Mouse (Mus musculus) liver, adult 2 months (tissue): ENCODE results near the gene Cdc42ep2.
A peak's percentile ranks its signal among the peaks of the same experiment; 100 is the strongest.

ENCODE experiments used
- CTCF ChIP-seq: fragments of 200-500 bp; IDR thresholded peaks from 2 replicates; pipeline ENCODE4 v1.5.1; 2011; ENCODE audit warnings: low read depth, low read length, control low read depth
- POLR2A ChIP-seq: fragments of 200-500 bp; IDR thresholded peaks from 2 replicates; pipeline ENCODE4 v1.6.1; 2011; ENCODE audit warnings: low read length, control low read depth; ENCODE audit not compliant: insufficient read depth; ENCODE audit errors: extremely low read depth

DNA sequence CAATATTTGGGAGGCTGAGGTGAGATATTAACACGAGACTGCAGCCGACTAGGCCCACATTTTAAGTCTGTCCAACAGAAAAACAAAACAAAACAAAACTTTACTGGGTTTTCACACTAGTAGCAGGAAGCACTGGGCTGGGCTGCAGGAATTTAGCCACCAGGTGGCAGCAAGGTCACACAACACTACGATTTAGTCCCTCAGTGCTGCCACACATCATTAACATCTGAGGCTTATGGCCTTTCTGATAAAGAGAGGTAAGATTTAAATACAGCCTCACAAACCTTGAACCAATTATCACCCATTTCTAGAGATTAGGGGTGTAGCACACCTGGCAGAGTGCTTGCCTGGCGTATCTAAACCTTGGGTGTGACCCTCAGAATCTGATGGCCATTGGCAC, 40.7 kb upstream of the Cdc42ep2 start:
- peak; percentile 89 for TF ChIP-seq CTCF
- TF ChIP-seq POLR2A = no peak
